Mouse (Mus musculus) frontal cortex, adult (tissue): ENCODE results near the gene Elf3.
"Not testable (repeated sequence)": the region's sequence is repeated elsewhere in the genome, so short reads cannot be mapped to it uniquely, and the experiment has no call there.

Experiments used
- ATAC-seq: cut with Nextera tagmentation; 2 replicates; pipeline ENCODE4 v1.9.2; 2017; ENCODE audit warnings: mild to moderate bottlenecking, moderate library complexity, mixed read lengths; ENCODE audit not compliant: low TSS enrichment

Elf3 gene

GRCm38 (mm10) chr1:135258380-135259127, at the start of gene Elf3:
Elf3 (minus strand) TSS chr1:135258568.
- no peak for ATAC-seq

- ATAC-seq: no peak
Observed at GRCm38 (mm10) chr1:135290908-135291307, 32.5 kb upstream of the Elf3 start.

- no peak for ATAC-seq
Observed at GRCm38 (mm10) chr1:135286311-135286710, 27.9 kb upstream of the Elf3 start.

- ATAC-seq: peak; percentile 86
Observed at GRCm38 (mm10) chr1:135283826-135284291, 25.5 kb upstream of the Elf3 start, which contains the start of gene Rnpep. Rnpep (minus strand) TSS chr1:135284084.

GRCm38 (mm10) chr1:135283287-135283825, 25.0 kb upstream of the Elf3 start:
- peak; percentile 78 for ATAC-seq

- ATAC-seq: no peak
Observed at GRCm38 (mm10) chr1:135282536-135283286, 24.3 kb upstream of the Elf3 start.

- no peak for ATAC-seq
Observed at GRCm38 (mm10) chr1:135281841-135282240, 23.5 kb upstream of the Elf3 start.

- 0 out of 2 replicates have a peak, but pooled peaks have one; percentile 17 for ATAC-seq
Observed at GRCm38 (mm10) chr1:135280646-135281045, 22.3 kb upstream of the Elf3 start.

- no peak for ATAC-seq
Observed at GRCm38 (mm10) chr1:135271371-135271770, 13.0 kb upstream of the Elf3 start.

GRCm38 (mm10) chr1:135267663-135268446, 9.5 kb upstream of the Elf3 start:
- ATAC-seq: no peak

GRCm38 (mm10) chr1:135265834-135266233, 7.5 kb upstream of the Elf3 start:
- ATAC-seq: no peak

GRCm38 (mm10) chr1:135263316-135263715, 4.9 kb upstream of the Elf3 start:
- no peak for ATAC-seq

- no peak for ATAC-seq
Observed at GRCm38 (mm10) chr1:135262329-135262728, 4.0 kb upstream of the Elf3 start.

GRCm38 (mm10) chr1:135260931-135261330, 2.6 kb upstream of the Elf3 start:
- ATAC-seq: no peak

GRCm38 (mm10) chr1:135259128-135259436, 714 bp upstream of the Elf3 start:
- ATAC-seq: peak; percentile 42; the same call in 1 of the 2 replicates

- ATAC-seq: no peak
Observed at GRCm38 (mm10) chr1:135256299-135256698, 2.1 kb downstream of the Elf3 start.

- no peak for ATAC-seq
Observed at GRCm38 (mm10) chr1:135252854-135253253, 5.5 kb downstream of the Elf3 start.

- no peak for ATAC-seq
Observed at GRCm38 (mm10) chr1:135251405-135251804, 7.0 kb downstream of the Elf3 start.

- ATAC-seq: no peak
Observed at GRCm38 (mm10) chr1:135250706-135251105, 7.7 kb downstream of the Elf3 start.

- peak; percentile 97 for ATAC-seq
Observed at GRCm38 (mm10) chr1:135248434-135248850, 9.9 kb downstream of the Elf3 start.

- no peak for ATAC-seq
Observed at GRCm38 (mm10) chr1:135244014-135244413, 14.4 kb downstream of the Elf3 start.

GRCm38 (mm10) chr1:135240206-135240605, 18.2 kb downstream of the Elf3 start:
- not testable (repeated sequence) for ATAC-seq
